Mouse (Mus musculus) inflammation-experienced regulatory T-cells, adult 16 weeks (primary cell): Measurements from ENCODE around the gene Olfr651. TPM values are rescaled to one million over a fixed set of nuclear protein-coding genes. Genes with fewer than 3 reads are reported as not detected.

Experiments used
- polyA plus RNA-seq: library from polyadenylated mRNA; unstranded; fragments of 100-300 nt; shearing (Covaris generic); gene quantifications from one replicate; pipeline ENCODE4 v1.2.1, GENCODE M21; 2017

The Olfr651 gene
- not detected for polyA plus RNA-seq

GRCm38 (mm10) chr7:104549833-104550232 lies at the start of gene Olfr651:
Gene Olfr651 (plus strand): TSS chr7:104550133.

GRCm38 (mm10) chr7:104507421-104508065 lies 42.4 kb upstream of the Olfr651 start, which contains the start of gene Trim30d:
Gene Trim30d (minus strand): TSS chr7:104507849.

GRCm38 (mm10) chr7:104560601-104561000 lies 10.7 kb downstream of the Olfr651 start, which contains the start of gene Olfr652:
Gene Olfr652 (plus strand): TSS chr7:104560901.

GRCm38 (mm10) chr7:104577014-104577413 lies 27.1 kb downstream of the Olfr651 start, which contains the start of gene Olfr653:
Gene Olfr653 (plus strand): TSS chr7:104577314.

GRCm38 (mm10) chr7:104586725-104587124 lies 36.8 kb downstream of the Olfr651 start, which contains the start of gene Olfr654:
Gene Olfr654 (plus strand): TSS chr7:104587025.

GRCm38 (mm10) chr7:104601679-104602078 lies 51.7 kb downstream of the Olfr651 start, which contains the start of gene Olfr655:
Gene Olfr655 (minus strand): TSS chr7:104601779.

Other genes with a start within 250 kb of the Olfr651 start
- 146 TPM for gene Trim12a, start 234.7 kb upstream of the Olfr651 start, polyA plus RNA-seq
- 0.78 TPM for gene Trim34b, start 220.7 kb upstream of the Olfr651 start, polyA plus RNA-seq
- gene Trim12c, start 196.8 kb upstream of the Olfr651 start, polyA plus RNA-seq: 25.4 TPM
- gene Trim30b, start 180.2 kb upstream of the Olfr651 start, polyA plus RNA-seq: 1.3 TPM
- 1.1 TPM for gene Trim30c, start 149.3 kb upstream of the Olfr651 start, polyA plus RNA-seq
- 67.1 TPM for gene Trim30a, start 84.9 kb upstream of the Olfr651 start, polyA plus RNA-seq
- 28.0 TPM for gene Trim30d, start 42.3 kb upstream of the Olfr651 start, polyA plus RNA-seq
- not detected for gene Olfr652, start 10.8 kb downstream of the Olfr651 start, polyA plus RNA-seq
- not detected for gene Olfr653, start 27.2 kb downstream of the Olfr651 start, polyA plus RNA-seq
- gene Olfr654, start 36.9 kb downstream of the Olfr651 start, polyA plus RNA-seq: not detected
- gene Olfr655, start 51.6 kb downstream of the Olfr651 start, polyA plus RNA-seq: not detected
- gene Olfr656, start 63.8 kb downstream of the Olfr651 start, polyA plus RNA-seq: not detected
- gene Olfr657, start 74.7 kb downstream of the Olfr651 start, polyA plus RNA-seq: not detected
- gene Olfr658, start 97.2 kb downstream of the Olfr651 start, polyA plus RNA-seq: not detected
- 0.10 TPM for gene Olfr659, start 116.6 kb downstream of the Olfr651 start, polyA plus RNA-seq
- gene Olfr661, start 136.4 kb downstream of the Olfr651 start, polyA plus RNA-seq: not detected
- gene Usp17le, start 227.3 kb downstream of the Olfr651 start, polyA plus RNA-seq: not detected